8 mouse cellular contexts compared by ENCODE assay signal in the genomic region with DNA sequence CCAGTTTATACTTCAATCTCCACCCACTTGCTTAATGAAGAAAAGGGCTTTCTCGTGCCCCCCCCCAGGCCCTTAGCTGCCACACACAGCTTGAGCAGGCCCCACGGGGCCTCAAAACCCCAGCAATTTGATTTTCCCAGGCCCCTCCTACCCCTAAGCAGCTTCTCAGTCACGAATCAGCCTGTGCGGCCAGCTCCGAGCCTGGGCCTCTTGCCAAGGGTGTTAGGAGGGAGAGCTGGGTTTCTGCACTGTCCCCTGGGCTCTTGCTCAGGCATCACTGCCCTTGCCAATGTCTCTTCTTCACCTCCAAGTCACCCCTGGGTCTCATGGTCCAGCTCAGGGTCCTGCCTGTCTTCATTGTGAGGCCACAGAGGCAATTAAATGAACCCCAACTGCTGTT. TPM values are rescaled to one million over a fixed set of nuclear protein-coding genes. Genes with fewer than 3 reads are reported as not detected.
DNase-seq lines count a peak whose midpoint lies in the region; ATAC-seq lines count a peak whose summit lies in the region.

No protein-coding gene starts in this region.

- no peak overlapping the region for H3K4me2 ChIP-seq in lung, embryonic 15.5 days

- no peak for DNase-seq in lung, adult 18-20 months
- peak; percentile 57 to 83 for DNase-seq in gastrocnemius, postnatal 4 days (ENCODE audit: low spot score in 2 of 2)
- DNase-seq in kidney, postnatal 25 days = peak; percentile 48 to 63
- DNase-seq in right cerebral cortex, postnatal 10 days (ENCODE audit: low spot score in 2 of 2) = peak; percentile 48 to 59
- no peak for DNase-seq in embryo, embryonic 11 days

- peak; percentile 86 for ATAC-seq in lung, embryonic 15.5 days (ENCODE audit: borderline replicate concordance, extremely low read depth, low FRiP score, low TSS enrichment)
- no peak for ATAC-seq in monocyte, adult 5-6 weeks (replicated peaks; ENCODE audit: insufficient number of reproducible peaks, low FRiP score, low TSS enrichment, poor library complexity, severe bottlenecking)

- H3K4me3 ChIP-seq in lung, embryonic 15.5 days = no peak overlapping the region
- H3K4me3 ChIP-seq in brown adipose tissue, adult 24 weeks (ENCODE audit: insufficient read depth, low read depth, low read length) = no peak overlapping the region

- peaks cover 23% of the 10 kb centered on the region for H3K4me1 ChIP-seq in lung, embryonic 15.5 days
- peaks cover 20% of the 10 kb centered on the region for H3K4me1 ChIP-seq in brown adipose tissue, adult 24 weeks (ENCODE audit: control insufficient read depth, insufficient read depth, insufficient read length, low read length)

- H3K27ac ChIP-seq in lung, embryonic 15.5 days = peak overlapping the region; percentile 46
- peak overlapping the region; percentile 53; the same call in 1 of the 2 replicates for H3K27ac ChIP-seq in brown adipose tissue, adult 24 weeks (replicated peaks; ENCODE audit: low read depth, low read length)

- 23% methylated on average over 5 of the region's 5 CpGs for WGBS in lung, embryonic 15.5 days

- no peaks in the 10 kb centered on the region for H3K27me3 ChIP-seq in lung, embryonic 15.5 days

- 0 out of 2 replicates have a peak overlapping the region, but pooled peaks have one; percentile 4 for H3K9ac ChIP-seq in lung, embryonic 15.5 days

- H3K36me3 ChIP-seq in lung, embryonic 15.5 days = no peaks in the 10 kb centered on the region

- no peaks in the 10 kb centered on the region for H3K9me3 ChIP-seq in lung, embryonic 15.5 days

RNA-seq across cellular contexts. Expression of a gene that starts 33.1 kb away (rescaled TPM):
- polyA plus RNA-seq in lung, embryonic 15.5 days (2015; fragmentation: Nextera tagmentation; extraction: Ambion mirVana) = 3.3 and 3.6 TPM in 2 replicates
- polyA plus RNA-seq in brown adipose tissue, adult 24 weeks (2012; ENCODE audit: insufficient read depth, insufficient read length, missing spikeins) = 18.5 and 20.0 TPM in 2 replicates
- 10 to 100 TPM; 23.2 to 33.3 TPM for total RNA-seq in gastrocnemius, postnatal 4 days (2021)
- total RNA-seq in monocyte, adult 5-6 weeks (2017) = 75.5 to 116 TPM (median 87.6 TPM) in 3 replicates

Comparison
In these comparisons a context has a peak if more than half of its experiments do, and no peak if none do; other contexts are left out.
1. DNase-seq: peak in gastrocnemius, postnatal 4 days (2 of 2), kidney, postnatal 25 days (2 of 2) and right cerebral cortex, postnatal 10 days (2 of 2); none in lung, adult 18-20 months (0 of 2) and embryo, embryonic 11 days (single experiment).